8 mouse cellular contexts compared by ENCODE assay signal in genomic region chr5:131515707-131516407, GRCm38 (mm10).
DNase-seq lines count a peak whose midpoint lies in the region; ATAC-seq lines count a peak whose summit lies in the region.

No protein-coding gene starts in this region.

- no peak overlapping the region for H3K27ac ChIP-seq in embryonic facial prominence, embryonic 15.5 days (replicated peaks)
- H3K27ac ChIP-seq in limb, embryonic 15.5 days = no peak overlapping the region
- H3K27ac ChIP-seq in stomach, embryonic 16.5 days (ENCODE audit: low read length) = 0 out of 2 replicates have a peak overlapping the region, but pooled peaks have one; percentile 15

- H3K4me3 ChIP-seq in embryonic facial prominence, embryonic 15.5 days (replicated peaks) = no peak overlapping the region
- no peak overlapping the region for H3K4me3 ChIP-seq in limb, embryonic 15.5 days
- no peak overlapping the region for H3K4me3 ChIP-seq in stomach, embryonic 16.5 days (replicated peaks; ENCODE audit: low read length)

- no peak overlapping the region for H3K9ac ChIP-seq in embryonic facial prominence, embryonic 15.5 days
- no peak overlapping the region for H3K9ac ChIP-seq in limb, embryonic 15.5 days
- H3K9ac ChIP-seq in stomach, embryonic 16.5 days (ENCODE audit: low read length) = no peak overlapping the region

- H3K4me2 ChIP-seq in embryonic facial prominence, embryonic 15.5 days (replicated peaks) = no peak overlapping the region
- no peak overlapping the region for H3K4me2 ChIP-seq in limb, embryonic 15.5 days
- no peak overlapping the region for H3K4me2 ChIP-seq in stomach, embryonic 16.5 days (ENCODE audit: low read depth, low read length)

- WGBS in embryonic facial prominence, embryonic 15.5 days = 24% methylated on average over 14 of the region's 14 CpGs
- 27% methylated on average over 14 of the region's 14 CpGs for WGBS in limb, embryonic 15.5 days
- WGBS in stomach, embryonic 16.5 days = 17% methylated on average over 14 of the region's 14 CpGs

- H3K27me3 ChIP-seq in embryonic facial prominence, embryonic 15.5 days = no peaks in the 10 kb centered on the region
- no peaks in the 10 kb centered on the region for H3K27me3 ChIP-seq in limb, embryonic 15.5 days
- H3K27me3 ChIP-seq in stomach, embryonic 16.5 days (ENCODE audit: control insufficient read depth, insufficient read depth, low read length) = no peaks in the 10 kb centered on the region

- H3K36me3 ChIP-seq in embryonic facial prominence, embryonic 15.5 days = 0 out of 2 replicates have a peak, but pooled peaks cover 6% of the 10 kb centered on the region
- peaks cover 10% of the 10 kb centered on the region; the same call in 1 of the 2 replicates for H3K36me3 ChIP-seq in limb, embryonic 15.5 days
- H3K36me3 ChIP-seq in stomach, embryonic 16.5 days (ENCODE audit: control insufficient read depth, insufficient read depth, low read length) = no peaks in the 10 kb centered on the region

- peaks cover 28% of the 10 kb centered on the region for H3K4me1 ChIP-seq in embryonic facial prominence, embryonic 15.5 days
- peaks cover 37% of the 10 kb centered on the region for H3K4me1 ChIP-seq in limb, embryonic 15.5 days
- peaks cover 9% of the 10 kb centered on the region for H3K4me1 ChIP-seq in stomach, embryonic 16.5 days (ENCODE audit: control insufficient read depth, insufficient read depth, low read length)

- DNase-seq in urinary bladder, adult 2 months (ENCODE audit: low spot score) = peak; percentile 32
- no peak for DNase-seq in urinary bladder, postnatal 10 days (ENCODE audit: low spot score)
- DNase-seq in heart, postnatal 36 days = peak; percentile 54 to 68
- DNase-seq in right cerebral cortex, postnatal 10 days (ENCODE audit: low spot score in 2 of 2) = no peak
- no peak for DNase-seq in T-cell, adult 2 months (ENCODE audit: low spot score)

- intact Hi-C loops in heart, postnatal 36 days (cut with DNase I) = no loop called here

- no peaks in the 10 kb centered on the region for H3K9me3 ChIP-seq in embryonic facial prominence, embryonic 15.5 days (replicated peaks)
- no peaks in the 10 kb centered on the region for H3K9me3 ChIP-seq in limb, embryonic 15.5 days
- H3K9me3 ChIP-seq in stomach, embryonic 16.5 days (replicated peaks; ENCODE audit: control insufficient read depth, low read length) = no peaks in the 10 kb centered on the region

- ATAC-seq in embryonic facial prominence, embryonic 15.5 days (ENCODE audit: insufficient number of reproducible peaks, low FRiP score, low TSS enrichment, low read depth) = peak; percentile 3; the same call in 1 of the 2 replicates
- peak; percentile 20; the same call in 1 of the 2 replicates for ATAC-seq in limb, embryonic 15.5 days (ENCODE audit: insufficient number of reproducible peaks, low FRiP score, low TSS enrichment, low read depth)
- ATAC-seq in stomach, embryonic 16.5 days (ENCODE audit: insufficient read depth, low FRiP score) = peak; percentile 92

Comparison
In these comparisons a context has a peak if more than half of its experiments do, and no peak if none do; other contexts are left out.
1. DNase-seq: peak in urinary bladder, adult 2 months (single experiment) and heart, postnatal 36 days (2 of 2); none in urinary bladder, postnatal 10 days (single experiment), right cerebral cortex, postnatal 10 days (0 of 2) and T-cell, adult 2 months (single experiment).
2. ATAC-seq: peak in every context shown above with its lines; median percentile 92 in stomach, embryonic 16.5 days; 20 in limb, embryonic 15.5 days; 3 in embryonic facial prominence, embryonic 15.5 days.